Comparison of ENCODE assay signal across 9 mouse cellular contexts in genomic region chr11:64925970-64926369, GRCm38 (mm10). TPM values are rescaled to one million over a fixed set of nuclear protein-coding genes. Genes with fewer than 3 reads are reported as not detected.
A peak's percentile ranks its signal among the peaks of the same experiment; 100 is the strongest.
DNase-seq lines count a peak whose midpoint lies in the region.
"Had no signal": no experiment of that assay in that cellular context is flagged by ENCODE, and none has a peak within 500 bp of the region (broad histone marks: within the 10 kb centered on the region; RNA-seq: fewer than 3 reads in every experiment).

No protein-coding gene starts in this region.

- DNase-seq in adrenal gland, postnatal 10 days, result peak; percentile 17
- DNase-seq in adrenal gland, postnatal 4 days (ENCODE audit: low spot score in 2 of 2), result no peak
- DNase-seq in gastrocnemius, postnatal 10 days, result peak; percentile 9
- DNase-seq in gastrocnemius, adult 18-20 months (ENCODE audit: low spot score), result no peak
- DNase-seq in lung, postnatal 36 days, result peak; percentile 3
- no peak for DNase-seq in lung, postnatal 25 days (ENCODE audit: low spot score)
- peak; percentile 11 to 19 for DNase-seq in heart, postnatal 36 days
- DNase-seq in layer of hippocampus, adult 8-10 months (ENCODE audit: low spot score in 2 of 2), result no peak
- DNase-seq: thymus, postnatal 25 days had no signal

- intact Hi-C loops in heart, postnatal 36 days (cut with DNase I), result no loop called here

RNA-seq across cellular contexts. Expression of gene Elac2, which starts 52.9 kb away (rescaled TPM):
- 10 to 100 TPM; 32.7 to 34.1 TPM for total RNA-seq in adrenal gland, postnatal 10 days (2021)
- total RNA-seq in adrenal gland, postnatal 4 days (2021), result 10 to 100 TPM; 28.3 to 28.6 TPM
- 10 to 100 TPM; 19.6 to 21.4 TPM for total RNA-seq in gastrocnemius, postnatal 10 days (2021)
- 10 to 100 TPM; 18.0 to 18.6 TPM for total RNA-seq in gastrocnemius, adult 18-20 months (2021)
- 10 to 100 TPM; 20.5 to 20.6 TPM for total RNA-seq in heart, postnatal 36 days (2021)
- 10 to 100 TPM; 24.0 to 26.5 (median 25.8) TPM for total RNA-seq in layer of hippocampus, adult 8-10 months (2022)

Comparison
In these comparisons a context has a peak if more than half of its experiments do, and no peak if none do; other contexts are left out.
1. DNase-seq: peak in adrenal gland, postnatal 10 days (single experiment), gastrocnemius, postnatal 10 days (single experiment), lung, postnatal 36 days (single experiment) and heart, postnatal 36 days (2 of 2); none in adrenal gland, postnatal 4 days (0 of 2), gastrocnemius, adult 18-20 months (single experiment), lung, postnatal 25 days (single experiment) and layer of hippocampus, adult 8-10 months (0 of 2).